Mouse (Mus musculus) CH12.LX (cell line): ENCODE measurements at regions not wholly inside any gene's neighbourhood (a gene's known extent, or its start where the extent isn't known, plus 50 kb on each side); places are given as distances from the start of the nearest gene placed in this dataset.

Experiments
- DNase-seq: peaks from one replicate; pipeline ENCODE4 v3.0.0-alpha.2; 2013; ENCODE audit errors: extremely low read depth
- H3K27ac ChIP-seq: 2 replicates; pipeline ENCODE4 v1.5.1; 2012; ENCODE audit warnings: low read depth, mild to moderate bottlenecking, control low read depth, moderate library complexity; ENCODE audit not compliant: insufficient read depth
- H3K27me3 ChIP-seq: replicated peaks from 2 replicates; pipeline ENCODE3; 2012; ENCODE audit warnings: inconsistent platforms
- H3K36me3 ChIP-seq, 2 experiments: replicated peaks in 1 of 2; 2 replicates each; pipeline versions ENCODE3 to v1.6.1; 2012; ENCODE audit warnings: inconsistent platforms in 1 of 2, low read length in 1 of 2, mild to moderate bottlenecking in 1 of 2, mixed read lengths in 1 of 2, moderate library complexity in 1 of 2; ENCODE audit not compliant: control insufficient read depth in 1 of 2, insufficient read depth in 1 of 2
- H3K4me1 ChIP-seq, 2 experiments: 2 replicates each; pipeline ENCODE4 v1.6.1; 2012; ENCODE audit warnings: inconsistent platforms in 1 of 2, moderate library complexity in 1 of 2; ENCODE audit not compliant: insufficient read depth in 2 of 2, control insufficient read depth in 1 of 2
- H3K4me2 ChIP-seq: 2 replicates; pipeline ENCODE4 v1.6.1; 2012; ENCODE audit warnings: low read depth, mild to moderate bottlenecking, control low read depth; ENCODE audit not compliant: poor library complexity, insufficient read depth, severe bottlenecking
- H3K4me3 ChIP-seq, 3 experiments: fragments of 150-350 bp in 1 of 3; sonication (generic) in 1 of 3; replicated peaks in 1 of 3; 2 replicates each; pipeline versions ENCODE3 to v1.5.1; 2011 to 2012; ENCODE audit warnings: low read depth in 2 of 3, low read length in 2 of 3, mild to moderate bottlenecking in 2 of 3, moderate library complexity in 2 of 3, control low read depth in 1 of 3, improper control_type of control experiment in 1 of 3, inconsistent platforms in 1 of 3, mixed read lengths in 1 of 3; ENCODE audit not compliant: poor library complexity in 1 of 3
- H3K79me2 ChIP-seq: replicated peaks from 2 replicates; pipeline ENCODE4 v1.6.1; 2012; ENCODE audit warnings: mild to moderate bottlenecking, moderate library complexity; ENCODE audit not compliant: control insufficient read depth, poor library complexity, insufficient read depth, severe bottlenecking; ENCODE audit errors: extremely low read depth
- H3K9ac ChIP-seq: 2 replicates; pipeline ENCODE4 v1.6.1; 2012; ENCODE audit warnings: low read depth, mild to moderate bottlenecking, control low read depth, moderate library complexity; ENCODE audit not compliant: insufficient read depth
- H3K9me3 ChIP-seq: replicated peaks from 2 replicates; pipeline ENCODE3; 2012; ENCODE audit warnings: low read length, inconsistent platforms, mixed read lengths
- BHLHE40 ChIP-seq: IDR thresholded peaks from 2 replicates; pipeline ENCODE4 v1.6.1; 2011; ENCODE audit warnings: mild to moderate bottlenecking, low read depth, low read length, improper control_type of control experiment
- CHD2 ChIP-seq: IDR thresholded peaks from 2 replicates; pipeline ENCODE4 v1.6.1; 2011; ENCODE audit warnings: low read length, improper control_type of control experiment
- E2F4 ChIP-seq: IDR thresholded peaks from 2 replicates; pipeline ENCODE4 v1.6.1; 2011; ENCODE audit warnings: low read depth, low read length, improper control_type of control experiment; ENCODE audit not compliant: insufficient replicate concordance
- JUN ChIP-seq: IDR thresholded peaks from 2 replicates; pipeline ENCODE4 v1.6.1; 2011; ENCODE audit warnings: low read depth, mild to moderate bottlenecking, low read length, improper control_type of control experiment, moderate library complexity; ENCODE audit not compliant: insufficient read depth
- KAT2A ChIP-seq: IDR thresholded peaks from 2 replicates; pipeline ENCODE4 v1.6.1; 2012; ENCODE audit warnings: low read length, improper control_type of control experiment, inconsistent platforms; ENCODE audit not compliant: insufficient replicate concordance
- MAFK ChIP-seq: IDR thresholded peaks from 2 replicates; pipeline ENCODE4 v1.6.1; 2011; ENCODE audit warnings: low read length, improper control_type of control experiment; ENCODE audit not compliant: insufficient replicate concordance
- MEF2A ChIP-seq: IDR thresholded peaks from 2 replicates; pipeline ENCODE4 v1.6.1; 2014; ENCODE audit warnings: low read depth, mild to moderate bottlenecking, inconsistent platforms, low read length, improper control_type of control experiment, borderline replicate concordance
- NELFE ChIP-seq: IDR thresholded peaks from 2 replicates; pipeline ENCODE4 v1.6.1; 2011; ENCODE audit warnings: low read depth, low read length, improper control_type of control experiment
- NRF1 ChIP-seq: IDR thresholded peaks from 2 replicates; pipeline ENCODE4 v1.6.1; 2014; ENCODE audit warnings: low read depth, mild to moderate bottlenecking, inconsistent platforms, low read length, improper control_type of control experiment, moderate library complexity
- PAX5 ChIP-seq: IDR thresholded peaks from 2 replicates; pipeline ENCODE4 v1.6.1; 2012; ENCODE audit warnings: low read length, inconsistent platforms, mixed read lengths
- POLR2A ChIP-seq: IDR thresholded peaks from 2 replicates; pipeline ENCODE4 v1.6.1; 2011; ENCODE audit warnings: low read depth, mild to moderate bottlenecking, improper control_type of control experiment, low read length
- POLR2AphosphoS2 ChIP-seq: IDR thresholded peaks from 2 replicates; pipeline ENCODE4 v1.6.1; 2011; ENCODE audit warnings: low read depth, low read length, improper control_type of control experiment
- RAD21 ChIP-seq: IDR thresholded peaks from 2 replicates; pipeline ENCODE4 v1.6.1; 2011; ENCODE audit warnings: low read depth, mild to moderate bottlenecking, low read length, improper control_type of control experiment, moderate library complexity
- SIN3A ChIP-seq: IDR thresholded peaks from 2 replicates; pipeline ENCODE4 v1.6.1; 2012; ENCODE audit warnings: low read length, improper control_type of control experiment, inconsistent platforms
- TBP ChIP-seq: conservative IDR thresholded peaks from 2 replicates; pipeline ENCODE4 v1.6.1; 2011; ENCODE audit warnings: low read depth, low read length, improper control_type of control experiment
- TCF12 ChIP-seq: IDR thresholded peaks from 2 replicates; pipeline ENCODE4 v1.6.1; 2014; ENCODE audit warnings: low read depth, mild to moderate bottlenecking, inconsistent platforms, low read length, improper control_type of control experiment
- UBTF ChIP-seq: IDR thresholded peaks from 2 replicates; pipeline ENCODE4 v1.6.1; 2012; ENCODE audit warnings: low read depth, mild to moderate bottlenecking, inconsistent platforms, low read length, improper control_type of control experiment, moderate library complexity
- USF2 ChIP-seq: conservative IDR thresholded peaks from 2 replicates; pipeline ENCODE4 v1.6.1; 2011; ENCODE audit warnings: low read depth, low read length, improper control_type of control experiment
- ZC3H11A ChIP-seq: IDR thresholded peaks from 2 replicates; pipeline ENCODE4 v1.6.1; 2012; ENCODE audit warnings: low read depth, mild to moderate bottlenecking, inconsistent platforms, low read length, improper control_type of control experiment
- ZMIZ1 ChIP-seq: IDR thresholded peaks from 2 replicates; pipeline ENCODE4 v1.6.1; 2012; ENCODE audit warnings: low read depth, mild to moderate bottlenecking, inconsistent platforms, low read length, improper control_type of control experiment
- dilution Hi-C: fragments of 300-500 bp; cut with MboI; formaldehyde crosslinking; loops from 2 replicates; pipeline ENCODE4 v1.14.3; 2020; ENCODE audit warnings: low sequenced_read_pairs; ENCODE audit not compliant: extremely low pct_unique_long_range_greater_than_20kb, extremely low pct_ligation_motif_present
- in situ Hi-C: fragments of 300-500 bp; cut with MboI; formaldehyde crosslinking; loops from 3 replicates; pipeline ENCODE4 v1.14.3; 2019; ENCODE audit warnings: low sequenced_read_pairs, low pct_ligation_motif_present, low pct_unique_long_range_greater_than_20kb, mixed read lengths

- Histone ChIP-seq H3K79me2 (no peaks in the 10 kb centered on the region), H3K9ac (no peak overlapping the region), H3K9me3 (peaks cover 75% of the 10 kb centered on the region), H3K27me3 (no peaks in the 10 kb centered on the region), H3K36me3 (no peaks in the 10 kb centered on the region)
- DNase-seq = no peak
- TF ChIP-seq MAFK = no peak
- TF ChIP-seq, all 38 proteins: peak for 0
- Histone ChIP-seq H3K4me3 (no peak overlapping the region), H3K4me1 (no peaks in the 10 kb centered on the region), H3K27ac (no peak overlapping the region), H3K4me2 (no peak overlapping the region)
- in situ Hi-C loops = no loop called here
- dilution Hi-C loops = no loop called here
Observed at GRCm38 (mm10) chr8:92044695-92045094, 242.8 kb upstream of the Irx3 start.

GRCm38 (mm10) chr8:92042951-92043350 lies 241.1 kb upstream of the Irx3 start:
- H3K4me2 ChIP-seq = no peak overlapping the region
- H3K36me3 ChIP-seq = no peaks in the 10 kb centered on the region
- dilution Hi-C loops (no loop called here), in situ Hi-C loops (no loop called here)
- TF ChIP-seq ZC3H11A = no peak
- no peak for TF ChIP-seq ZMIZ1
- no peak for TF ChIP-seq POLR2AphosphoS2
- no peak for TF ChIP-seq MEF2A
- TF ChIP-seq CHD2 = no peak
- peaks cover 76% of the 10 kb centered on the region for H3K9me3 ChIP-seq
- no peak overlapping the region for H3K27ac ChIP-seq
- H3K9ac ChIP-seq = no peak overlapping the region
- no peaks in the 10 kb centered on the region for H3K79me2 ChIP-seq
- no peaks in the 10 kb centered on the region for H3K27me3 ChIP-seq
- no peaks in the 10 kb centered on the region for H3K4me1 ChIP-seq
- DNase-seq = no peak
- H3K4me3 ChIP-seq = no peak overlapping the region

- Histone ChIP-seq H3K27ac (no peak overlapping the region), H3K9ac (no peak overlapping the region), H3K4me3 (no peak overlapping the region)
- DNase-seq = no peak
- dilution Hi-C loops = no loop called here
- TF ChIP-seq POLR2A (no peak), CHD2 (no peak), TCF12 (no peak), NRF1 (no peak), MEF2A (no peak), MAFK (no peak), SIN3A (no peak), NELFE (no peak), TBP (no peak), BHLHE40 (no peak), JUN (no peak), POLR2AphosphoS2 (no peak), UBTF (no peak), PAX5 (no peak), KAT2A (no peak), ZMIZ1 (no peak), E2F4 (no peak), ZC3H11A (no peak), USF2 (no peak), RAD21 (no peak)
- TF ChIP-seq, all 38 proteins: peak for 0
- no peaks in the 10 kb centered on the region for H3K4me1 ChIP-seq
- H3K4me2 ChIP-seq = no peak overlapping the region
- H3K9me3 ChIP-seq = peaks cover 80% of the 10 kb centered on the region
- H3K79me2 ChIP-seq = no peaks in the 10 kb centered on the region
- in situ Hi-C loops = no loop called here
- no peaks in the 10 kb centered on the region for H3K36me3 ChIP-seq
- H3K27me3 ChIP-seq = no peaks in the 10 kb centered on the region
Observed at GRCm38 (mm10) chr8:92029954-92030353, 228.1 kb upstream of the Irx3 start.
